Comparison of ENCODE assay signal across 8 mouse cellular contexts in the genomic region with DNA sequence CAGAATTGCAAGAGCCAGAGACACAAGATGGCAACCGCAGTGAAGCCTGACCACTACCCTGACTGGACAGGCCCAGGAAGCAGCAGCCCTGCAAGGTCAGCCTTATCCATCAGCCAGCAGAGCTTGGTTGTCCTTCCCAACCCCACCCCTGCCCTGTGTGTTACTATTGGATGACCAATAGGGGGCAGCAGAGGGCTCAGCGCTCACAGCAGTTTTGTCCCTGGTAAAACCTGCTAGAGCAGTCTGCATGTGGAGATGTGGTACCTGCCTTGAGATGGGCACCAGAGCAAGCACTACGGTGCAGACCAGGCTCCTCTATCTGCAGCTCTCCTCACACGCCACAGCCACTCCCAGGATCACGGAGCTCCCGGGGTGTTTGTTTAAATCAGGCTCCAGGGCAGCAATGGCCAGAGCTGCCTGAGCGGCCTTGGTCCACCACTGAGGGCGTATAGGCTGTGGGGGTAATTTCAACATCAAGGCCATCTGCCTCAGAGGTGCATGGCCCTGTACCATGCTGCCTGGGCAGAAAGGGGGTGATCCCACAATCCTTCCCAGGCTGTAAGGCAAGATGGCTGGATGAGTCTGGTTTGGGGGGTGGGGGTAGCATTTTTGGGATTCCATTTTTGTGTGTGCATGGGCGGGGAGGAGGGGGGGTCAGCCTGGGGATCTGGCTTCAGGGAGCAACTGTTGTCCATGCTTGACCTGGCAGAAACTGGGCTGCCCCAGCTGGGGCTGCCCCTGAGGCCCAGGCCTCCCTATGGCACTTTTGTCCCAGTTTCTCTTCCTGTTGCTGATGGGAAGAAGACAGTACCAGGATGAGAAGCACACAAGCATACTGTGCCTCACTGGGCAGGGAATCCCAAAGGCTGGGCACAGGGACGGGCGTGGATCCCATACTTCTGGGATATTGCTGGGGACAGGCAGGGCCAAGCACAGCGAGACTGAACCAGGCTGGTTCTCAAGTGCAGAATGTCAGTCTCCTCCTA. TPM values are rescaled to one million over a fixed set of nuclear protein-coding genes. Genes with fewer than 3 reads are reported as not detected.
DNase-seq lines count a peak whose midpoint lies in the region; ATAC-seq and TF ChIP-seq lines count a peak whose summit lies in the region.

No protein-coding gene starts in this region.

- H3K27ac ChIP-seq in heart, adult 2 months, result no peak overlapping the region
- H3K27ac ChIP-seq in heart, embryonic 10.5 days, result no peak overlapping the region
- H3K27ac ChIP-seq in stomach, embryonic 15.5 days, result no peak overlapping the region

- no peaks in the 10 kb centered on the region for H3K9me3 ChIP-seq in heart, embryonic 10.5 days
- no peaks in the 10 kb centered on the region for H3K9me3 ChIP-seq in stomach, embryonic 15.5 days

- peak; percentile 63; the same call in 1 of the 2 replicates for ATAC-seq in stomach, embryonic 15.5 days (ENCODE audit: insufficient read depth, low FRiP score, low read depth)

- no peak overlapping the region for H3K4me3 ChIP-seq in heart, adult 2 months
- no peak overlapping the region for H3K4me3 ChIP-seq in heart, embryonic 10.5 days
- H3K4me3 ChIP-seq in stomach, embryonic 15.5 days (replicated peaks), result no peak overlapping the region

- intact Hi-C loops in heart, adult 2 months (cut with DNase I), result no loop called here
- intact Hi-C loops in heart, postnatal 25 days (cut with DNase I), result loop anchor here (10.0 kb wide), 1 partner anchor 118 kb away; no protein-coding TSS in a partner anchor

- TF ChIP-seq EP300 in heart, adult 2 months (IDR thresholded peaks at IDR 0.05; ENCODE audit: insufficient read depth, low read depth, low read length), result no peak

- H3K9ac ChIP-seq in heart, adult 2 months (ENCODE audit: low read depth, low read length), result no peak overlapping the region
- H3K9ac ChIP-seq in stomach, embryonic 15.5 days, result no peak overlapping the region

- TF ChIP-seq POLR2A in heart, adult 2 months (IDR thresholded peaks at IDR 0.05; ENCODE audit: insufficient read depth, low read depth, low read length), result no peak

- H3K27me3 ChIP-seq in heart, adult 2 months (ENCODE audit: control insufficient read depth, insufficient read depth, low read length), result no peaks in the 10 kb centered on the region
- H3K27me3 ChIP-seq in heart, embryonic 10.5 days (ENCODE audit: insufficient read depth, poor library complexity, severe bottlenecking), result no peaks in the 10 kb centered on the region
- no peaks in the 10 kb centered on the region for H3K27me3 ChIP-seq in stomach, embryonic 15.5 days (replicated peaks)

- 61% methylated on average over 12 of the region's 12 CpGs for WGBS in heart, adult 2 months
- 50% methylated on average over 12 of the region's 12 CpGs for WGBS in heart, embryonic 10.5 days
- WGBS in stomach, embryonic 15.5 days, result 57% methylated on average over 12 of the region's 12 CpGs

- H3K4me1 ChIP-seq in heart, adult 2 months (ENCODE audit: control insufficient read depth, insufficient read depth, low read length), result no peaks in the 10 kb centered on the region; the same call in 1 of the 2 replicates
- peaks cover 20% of the 10 kb centered on the region for H3K4me1 ChIP-seq in heart, embryonic 10.5 days
- H3K4me1 ChIP-seq in stomach, embryonic 15.5 days, result peaks cover 3% of the 10 kb centered on the region; the same call in 1 of the 2 replicates

- H3K79me2 ChIP-seq in heart, adult 2 months (replicated peaks; ENCODE audit: control insufficient read depth, insufficient read depth, low read length), result no peaks in the 10 kb centered on the region

- H3K4me2 ChIP-seq in stomach, embryonic 15.5 days, result no peak overlapping the region

- peak; percentile 32 to 39 for DNase-seq in heart, adult 2 months
- DNase-seq in heart, postnatal 25 days (ENCODE audit: low spot score), result no peak
- peak; percentile 44 for DNase-seq in T-cell, adult 2 months (ENCODE audit: low spot score)
- DNase-seq in cerebellum, postnatal 25 days, result peak; percentile 68 to 78
- DNase-seq in heart, embryonic 10.5 days (ENCODE audit: low spot score), result peak; percentile 82
- DNase-seq in kidney, postnatal 10 days, result peak; percentile 71
- peak; percentile 56 to 65 for DNase-seq in lung, postnatal 4 days

- TF ChIP-seq CTCF in heart, adult 2 months (IDR thresholded peaks at IDR 0.05), result peak; percentile 83

- no peaks in the 10 kb centered on the region for H3K36me3 ChIP-seq in heart, adult 2 months (ENCODE audit: control insufficient read depth, insufficient read depth, low read length)
- peaks cover 5% of the 10 kb centered on the region; the same call in 1 of the 2 replicates for H3K36me3 ChIP-seq in heart, embryonic 10.5 days
- no peaks in the 10 kb centered on the region for H3K36me3 ChIP-seq in stomach, embryonic 15.5 days

RNA-seq across cellular contexts. Expression of gene Uts2r, which starts 16.5 kb away (rescaled TPM):
- under 1 TPM; 0.20 to 0.37 TPM for total RNA-seq in heart, adult 2 months (2021)
- 1.9 and 3.2 TPM in 2 replicates for polyA plus RNA-seq in heart, adult 2 months (2012; rRNA removed)
- under 1 TPM; 0.34 to 0.81 TPM for total RNA-seq in heart, postnatal 25 days (2021)
- polyA plus RNA-seq in heart, embryonic 10.5 days (2016; fragmentation: Nextera tagmentation; extraction: Ambion mirVana), result 0.08 TPM in 1 of 2 replicates, not detected in the other
- not detected in 2 replicates for polyA plus RNA-seq in stomach, embryonic 15.5 days (2015; fragmentation: Nextera tagmentation; extraction: Ambion mirVana)

RNA-seq across cellular contexts. Expression of gene Hexdc, which starts 27.7 kb away (rescaled TPM):
- 1 to 10 TPM; 6.7 to 7.6 TPM for total RNA-seq in heart, adult 2 months (2021)
- 10.1 and 15.6 TPM in 2 replicates for polyA plus RNA-seq in heart, adult 2 months (2012; rRNA removed)
- 10 to 100 TPM; 10.2 to 11.0 TPM for total RNA-seq in heart, postnatal 25 days (2021)
- 5.3 and 7.6 TPM in 2 replicates for polyA plus RNA-seq in heart, embryonic 10.5 days (2016; fragmentation: Nextera tagmentation; extraction: Ambion mirVana)
- polyA plus RNA-seq in stomach, embryonic 15.5 days (2015; fragmentation: Nextera tagmentation; extraction: Ambion mirVana), result 8.1 and 9.2 TPM in 2 replicates

RNA-seq across cellular contexts. Expression of gene Ogfod3, which starts 27.9 kb away (rescaled TPM):
- total RNA-seq in heart, adult 2 months (2021), result 10 to 100 TPM; 15.8 to 19.8 TPM
- polyA plus RNA-seq in heart, adult 2 months (2012; rRNA removed), result 12.5 and 15.8 TPM in 2 replicates
- 10 to 100 TPM; 14.5 to 14.6 TPM for total RNA-seq in heart, postnatal 25 days (2021)
- 29.1 and 29.8 TPM in 2 replicates for polyA plus RNA-seq in heart, embryonic 10.5 days (2016; fragmentation: Nextera tagmentation; extraction: Ambion mirVana)
- polyA plus RNA-seq in stomach, embryonic 15.5 days (2015; fragmentation: Nextera tagmentation; extraction: Ambion mirVana), result 30.4 and 30.5 TPM in 2 replicates

RNA-seq across cellular contexts. Expression of gene Tex19.1, which starts 30.6 kb away (rescaled TPM):
- total RNA-seq in heart, adult 2 months (2021), result not detected
- not detected in 2 replicates for polyA plus RNA-seq in heart, adult 2 months (2012; rRNA removed)
- not detected for total RNA-seq in heart, postnatal 25 days (2021)
- 0.10 and 0.14 TPM in 2 replicates for polyA plus RNA-seq in heart, embryonic 10.5 days (2016; fragmentation: Nextera tagmentation; extraction: Ambion mirVana)
- polyA plus RNA-seq in stomach, embryonic 15.5 days (2015; fragmentation: Nextera tagmentation; extraction: Ambion mirVana), result 0.08 TPM in 1 of 2 replicates, not detected in the other

RNA-seq across cellular contexts. Expression of gene Cybc1, which starts 52.5 kb away (rescaled TPM):
- total RNA-seq in heart, adult 2 months (2021), result 1 to 10 TPM; 7.6 TPM
- polyA plus RNA-seq in heart, adult 2 months (2012; rRNA removed), result 10.4 and 15.2 TPM in 2 replicates
- total RNA-seq in heart, postnatal 25 days (2021), result 1 to 10 TPM; 7.8 to 9.5 TPM
- polyA plus RNA-seq in heart, embryonic 10.5 days (2016; fragmentation: Nextera tagmentation; extraction: Ambion mirVana), result 22.9 and 28.0 TPM in 2 replicates
- 32.5 and 34.6 TPM in 2 replicates for polyA plus RNA-seq in stomach, embryonic 15.5 days (2015; fragmentation: Nextera tagmentation; extraction: Ambion mirVana)
